Mouse (Mus musculus) B cell, adult 2 months (primary cell): ENCODE results near the gene Cdh8.

Experiments
- DNase-seq, 2 experiments: peaks; one replicate each; pipeline ENCODE4 v3.0.0; 2022

Cdh8 gene

DNA sequence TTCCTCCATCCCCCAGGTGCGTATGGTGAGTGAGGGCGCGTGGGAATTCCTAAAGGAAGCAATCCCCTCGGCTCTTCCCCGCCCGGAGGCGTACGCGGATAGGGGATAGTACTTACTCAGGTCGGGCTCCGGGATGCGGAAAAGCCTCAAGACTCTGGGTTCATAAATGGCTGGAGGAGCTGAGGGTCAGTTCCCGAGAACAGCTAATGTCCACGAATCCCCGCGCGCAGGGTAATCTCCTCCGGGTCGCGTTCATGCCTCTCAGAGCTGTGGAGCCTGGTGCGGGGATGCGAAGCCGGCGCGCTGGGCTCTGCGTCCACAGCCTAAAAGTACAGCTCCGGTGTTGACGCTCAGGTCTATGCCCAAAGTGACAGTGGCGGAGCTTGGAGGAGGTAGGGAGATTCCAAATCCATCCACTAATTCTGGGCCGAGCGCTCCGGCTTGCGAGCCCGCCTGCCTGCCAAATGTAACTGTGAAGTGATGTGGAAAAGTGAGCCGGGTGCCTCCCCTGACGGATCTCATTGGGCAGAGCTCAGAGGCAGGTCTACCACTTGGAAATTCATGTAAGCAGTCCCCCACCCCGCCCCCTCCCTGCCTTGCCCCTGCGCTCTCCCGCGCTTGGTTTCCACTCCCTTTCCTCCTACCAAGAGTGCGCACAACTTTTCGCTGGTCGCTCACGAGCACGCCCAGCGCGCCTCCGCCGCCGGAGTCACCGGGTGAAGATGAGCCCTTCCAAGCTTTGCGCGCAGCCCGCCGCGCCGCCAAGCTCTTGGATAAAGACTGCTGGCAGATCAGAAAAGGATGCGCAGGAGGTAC lies at the start of gene Cdh8:
Gene Cdh8, minus strand, starts transcription at position 506 of the 816 bp plus-strand sequence.
- DNase-seq = no peak

DNA sequence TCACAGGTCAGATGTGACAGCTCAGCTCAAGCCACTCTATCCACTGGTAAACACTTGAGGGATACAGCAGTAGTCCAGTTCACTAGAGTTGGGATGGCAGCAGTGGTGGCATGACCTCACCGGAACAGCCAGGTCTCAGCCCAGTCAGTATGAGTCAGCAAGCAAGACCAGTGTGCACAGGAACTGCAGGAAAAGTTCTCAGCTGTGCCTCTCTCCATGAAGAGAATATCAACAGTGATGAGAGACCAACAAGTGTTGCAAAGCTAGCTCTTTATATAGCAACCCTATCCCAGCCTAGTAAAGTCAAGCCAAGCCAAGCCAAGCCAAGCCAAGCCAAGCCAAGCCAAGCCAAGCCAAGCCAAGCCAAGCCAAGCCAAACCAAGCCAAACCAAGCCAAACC lies 30.2 kb upstream of the Cdh8 start:
- no peak for DNase-seq

DNA sequence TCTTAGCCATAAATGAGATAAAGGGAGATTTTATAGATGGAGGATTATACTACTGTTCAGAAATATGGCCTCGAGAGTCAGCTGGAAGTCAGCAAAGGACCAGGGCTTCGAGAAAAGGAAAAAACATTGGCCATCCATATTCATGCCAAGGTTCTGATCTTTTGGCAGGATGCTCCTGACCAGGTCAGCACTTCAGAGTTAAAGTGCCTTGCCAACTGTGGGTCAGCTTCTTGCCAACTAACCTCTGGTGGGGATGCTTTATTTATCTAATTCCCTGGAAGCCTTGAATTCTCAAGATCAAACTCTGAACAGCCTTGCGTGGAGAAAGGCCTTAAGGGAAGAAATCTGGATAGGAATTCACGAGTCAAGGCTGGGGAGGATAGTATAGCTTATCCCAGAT lies 9.6 kb upstream of the Cdh8 start:
- no peak for DNase-seq

DNA sequence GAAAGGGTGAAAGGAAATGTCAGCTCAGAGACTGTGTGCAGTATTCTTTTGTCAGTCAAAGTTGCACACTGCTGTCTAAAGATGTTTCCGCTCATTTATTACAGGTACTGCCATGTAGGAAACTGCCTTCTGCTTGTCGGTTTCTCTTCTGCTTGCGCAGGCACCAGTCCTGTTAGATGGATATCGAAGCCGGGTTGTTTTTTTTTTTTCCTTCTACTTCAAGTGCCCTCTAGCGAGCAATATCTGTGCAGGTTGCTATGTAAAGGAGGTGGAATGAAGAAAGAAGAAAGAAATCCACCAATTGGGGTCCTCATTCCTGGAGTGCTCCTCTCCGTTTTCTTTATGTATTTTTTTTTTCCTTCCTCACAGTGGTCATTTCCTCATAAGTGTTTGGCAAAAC lies 5.2 kb upstream of the Cdh8 start:
- DNase-seq = no peak

DNA sequence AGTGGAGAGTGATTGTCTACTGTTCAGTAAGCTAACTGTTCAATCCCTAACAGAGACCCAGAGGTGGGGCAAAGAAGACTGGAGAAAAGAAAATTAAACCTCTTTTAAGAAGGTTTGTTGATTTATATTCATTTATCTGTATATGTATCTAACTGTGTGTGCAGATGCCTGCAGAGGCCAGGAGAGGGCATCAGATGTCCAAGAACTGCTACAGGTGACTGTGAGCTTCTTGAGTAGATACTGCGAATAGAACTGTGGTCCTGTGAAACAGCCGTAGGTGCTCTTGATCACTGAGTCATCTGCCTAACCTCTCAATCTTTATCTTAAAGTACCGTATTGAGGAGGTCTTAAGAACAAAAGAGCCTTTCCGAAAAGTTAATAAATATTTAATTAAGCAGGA lies 3.5 kb upstream of the Cdh8 start:
- DNase-seq = no peak

DNA sequence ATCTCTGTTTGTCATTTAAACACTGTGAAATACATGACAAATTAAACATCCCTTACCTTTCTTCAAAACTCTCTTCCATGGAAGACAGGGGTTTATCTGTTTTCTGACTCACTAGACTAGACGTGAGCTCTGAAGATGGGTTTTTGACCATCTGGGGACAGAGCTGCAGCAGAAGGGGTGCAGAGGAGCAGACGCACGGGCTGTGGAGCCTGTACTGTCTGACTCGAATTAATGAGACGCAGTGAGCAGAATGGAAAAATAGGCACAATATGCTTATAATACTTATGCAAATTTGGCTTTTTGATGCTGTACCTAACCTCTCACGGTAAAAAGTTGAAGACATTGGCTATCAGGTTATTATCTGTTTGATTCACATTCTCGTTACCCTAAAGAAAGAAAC lies 1.2 kb upstream of the Cdh8 start:
- DNase-seq = no peak

DNA sequence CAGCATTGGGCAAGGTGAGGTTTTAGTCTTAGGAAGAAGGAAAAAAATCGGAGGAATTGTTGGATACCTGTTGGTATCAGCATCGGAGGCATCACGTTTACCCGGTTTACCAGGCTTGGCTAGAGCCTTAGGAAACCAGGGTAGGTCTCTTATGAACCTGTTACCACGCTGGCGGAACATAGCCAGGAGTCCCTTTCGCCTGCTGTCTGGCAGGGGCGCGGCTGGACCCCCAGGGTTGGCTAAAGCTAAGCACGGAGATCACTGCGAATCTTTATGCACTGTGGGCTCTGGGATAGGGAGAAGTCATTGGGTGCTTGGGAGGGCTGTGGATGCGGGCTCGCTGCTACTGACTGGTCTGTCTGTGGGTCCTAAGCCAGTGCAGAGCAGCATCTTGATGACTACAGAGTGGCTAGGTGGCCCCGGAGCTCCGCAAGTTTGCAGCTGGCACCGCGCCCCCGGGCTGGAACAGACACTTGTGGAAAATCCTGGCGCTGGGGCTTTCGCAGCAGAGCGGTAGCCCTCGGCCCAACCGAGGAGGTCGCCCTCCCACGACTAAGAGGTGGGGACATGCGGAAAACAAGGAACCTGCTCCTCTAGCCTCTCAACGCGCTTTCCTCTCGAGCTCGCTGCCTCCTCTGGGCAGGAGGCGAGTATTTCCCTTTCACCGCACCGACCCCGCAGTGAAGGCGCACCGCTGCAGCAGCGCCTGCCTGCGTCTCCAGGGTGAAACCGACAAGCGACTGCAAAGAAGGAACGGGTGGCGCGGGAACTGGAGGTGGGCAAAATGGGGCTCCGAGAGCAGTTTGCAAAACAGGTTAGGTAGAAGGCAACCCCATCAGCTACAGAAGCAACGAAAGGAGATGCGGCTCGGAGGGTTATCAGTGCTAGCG lies 950 bp downstream of the Cdh8 start:
- DNase-seq = no peak

DNA sequence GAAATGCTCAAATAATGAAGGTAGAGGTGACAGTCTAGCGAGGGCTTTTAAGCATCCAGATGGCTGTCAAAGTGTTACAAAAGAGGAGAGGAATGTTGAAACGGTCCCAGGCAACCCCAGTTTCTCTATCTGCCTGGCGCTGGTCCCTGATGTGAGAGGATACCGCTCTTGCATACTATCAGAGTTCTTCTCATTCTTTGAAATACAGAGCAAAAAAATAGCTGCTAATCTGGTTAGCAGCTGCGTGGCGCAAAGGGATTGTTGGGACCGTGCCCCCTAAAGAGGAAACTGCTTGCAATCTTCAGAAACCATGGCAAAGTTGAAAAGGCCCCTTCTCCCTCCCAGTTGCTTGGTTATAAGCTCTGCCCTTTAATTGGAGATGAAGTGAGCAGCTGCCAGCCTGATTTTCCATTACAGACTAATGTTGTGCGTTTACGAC lies 1.8 kb downstream of the Cdh8 start:
- no peak for DNase-seq

DNA sequence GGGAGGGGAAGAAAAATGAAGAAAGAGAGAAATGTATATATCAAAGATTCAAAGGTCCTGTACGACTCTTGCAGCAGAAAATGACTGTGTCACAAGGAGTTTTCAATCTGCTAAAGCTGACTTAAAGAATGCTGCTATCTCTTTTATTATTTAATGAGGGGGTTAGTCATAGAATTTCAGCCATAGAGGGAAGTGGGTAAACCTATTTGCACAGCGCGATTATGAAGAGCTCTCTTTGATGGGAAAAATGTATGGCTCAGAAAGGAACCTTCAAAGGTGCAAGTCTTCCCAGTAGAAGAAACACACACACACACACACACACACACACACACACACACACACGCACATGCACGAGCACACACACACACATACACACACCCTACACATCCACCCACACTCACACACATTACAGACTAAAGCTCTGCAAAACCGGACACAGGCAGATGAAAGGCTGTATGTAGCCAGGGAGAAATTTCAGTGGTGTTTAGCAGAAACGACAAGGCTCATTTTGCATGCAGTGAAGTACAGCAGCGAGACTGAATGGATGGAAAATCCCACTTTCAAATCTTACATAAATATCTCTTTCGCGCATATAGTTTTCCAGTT lies 2.3 kb downstream of the Cdh8 start:
- DNase-seq = no peak

DNA sequence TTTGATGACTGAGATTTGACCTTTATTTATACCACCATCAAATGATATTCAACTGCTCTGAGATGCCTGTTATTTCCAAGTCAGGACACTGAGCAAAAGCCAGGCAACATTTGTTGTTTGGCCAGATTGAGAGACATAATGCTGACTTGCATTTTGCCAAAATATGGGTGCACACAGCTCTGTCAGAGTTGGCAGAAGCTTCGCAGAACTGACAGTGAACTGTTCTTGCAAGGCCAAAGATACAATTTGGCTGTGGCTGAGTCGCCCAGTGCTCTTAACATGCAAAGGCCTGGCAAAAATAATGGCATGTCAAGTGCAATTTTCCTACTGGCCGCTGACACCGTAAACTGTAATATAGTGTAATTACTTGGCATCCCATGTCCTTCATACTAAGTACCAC lies 22.4 kb downstream of the Cdh8 start:
- DNase-seq = no peak

DNA sequence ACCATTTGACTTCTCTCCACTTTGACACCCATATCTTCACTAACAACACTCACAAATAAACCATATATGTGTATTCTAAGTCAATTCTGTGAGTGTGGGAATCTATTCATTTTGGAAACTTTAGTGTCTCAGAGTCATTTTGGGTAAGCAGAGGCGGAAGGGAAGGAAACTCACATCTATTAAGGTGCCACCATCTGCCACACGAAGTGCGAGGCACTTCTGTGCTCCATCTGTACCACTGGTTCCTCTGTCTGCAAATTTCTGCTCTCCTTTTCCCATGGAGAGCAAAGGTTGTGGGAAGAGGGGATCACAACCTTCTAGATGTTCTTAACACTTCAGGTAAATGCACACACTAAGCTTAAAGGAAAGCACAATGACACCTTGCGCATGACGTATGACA lies 46.2 kb downstream of the Cdh8 start:
- no peak for DNase-seq

DNA sequence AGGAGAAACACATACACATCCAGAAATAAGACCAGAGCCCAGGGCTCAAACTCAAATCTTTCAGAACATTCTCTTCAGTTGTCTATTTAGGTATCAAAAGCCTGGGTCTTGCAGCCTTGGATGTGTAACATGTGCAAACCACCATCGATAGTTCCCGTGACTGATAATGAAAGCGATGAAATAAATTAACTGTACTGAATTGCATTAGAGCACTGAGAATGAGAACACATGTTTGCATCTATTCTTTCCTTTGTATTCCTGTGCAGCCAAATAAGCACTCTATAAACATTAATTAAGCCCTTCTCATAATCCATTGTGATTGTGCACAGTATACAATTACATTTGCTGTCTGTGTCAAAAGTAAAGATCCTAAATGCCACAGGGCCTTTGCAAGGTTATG lies 47.1 kb downstream of the Cdh8 start:
- DNase-seq = no peak

DNA sequence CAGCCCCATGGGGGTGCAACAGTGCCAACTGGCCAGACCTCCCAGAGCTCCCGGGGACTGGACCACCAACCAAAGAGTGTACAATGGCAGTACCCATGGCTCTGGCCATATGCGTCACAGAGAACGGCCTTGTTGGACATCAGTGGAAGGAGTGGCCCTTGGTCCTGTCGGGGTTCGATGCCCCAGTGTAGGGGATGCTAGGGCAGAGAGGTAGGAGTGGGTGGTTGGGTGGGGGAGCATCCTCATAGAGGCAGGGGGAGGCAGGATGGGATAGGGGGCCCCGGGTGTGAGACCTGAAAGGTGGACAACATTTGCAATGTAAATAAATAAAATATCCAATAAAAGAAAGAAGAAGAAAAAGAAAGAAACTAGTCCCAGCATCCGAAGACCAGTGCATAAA lies 47.8 kb downstream of the Cdh8 start:
- no peak for DNase-seq

DNA sequence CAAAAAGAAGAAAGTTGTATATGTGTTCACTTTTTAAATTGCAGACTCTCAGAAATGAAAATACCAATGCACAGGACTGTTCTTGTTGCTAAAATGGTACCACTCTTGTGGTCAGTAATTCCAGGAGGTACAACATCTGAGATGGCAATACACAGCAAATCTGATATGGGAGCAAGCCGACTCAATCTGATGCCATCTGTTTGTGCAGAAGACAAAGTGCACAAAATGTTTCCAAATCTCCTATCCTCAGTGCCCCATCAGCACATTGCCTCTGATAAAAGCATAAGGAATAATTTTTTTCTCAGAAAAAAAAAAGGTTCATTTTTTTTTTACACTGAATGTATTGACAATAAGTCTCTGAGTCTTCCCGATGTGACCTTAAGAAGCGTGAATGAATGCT lies 62.3 kb downstream of the Cdh8 start:
- DNase-seq = no peak

DNA sequence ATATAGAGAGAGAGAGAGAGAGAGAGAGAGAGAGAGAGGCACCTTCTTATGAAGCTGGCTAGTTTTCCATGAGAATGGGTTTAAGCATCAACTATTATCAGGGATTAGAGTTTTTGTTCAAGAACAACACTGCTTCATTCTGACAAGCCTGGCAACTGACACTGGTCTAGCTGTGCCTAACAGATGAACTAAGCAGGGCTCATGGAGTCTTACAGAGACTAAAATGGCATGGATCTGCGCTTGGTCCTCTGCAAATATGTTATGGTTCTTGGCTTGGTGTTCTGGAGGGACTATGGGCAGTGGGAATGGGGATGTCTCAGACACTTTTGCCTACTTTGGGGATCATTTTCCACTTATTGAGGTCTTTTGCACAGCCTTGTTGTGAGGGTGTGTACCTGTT lies 63.0 kb downstream of the Cdh8 start:
- no peak for DNase-seq

DNA sequence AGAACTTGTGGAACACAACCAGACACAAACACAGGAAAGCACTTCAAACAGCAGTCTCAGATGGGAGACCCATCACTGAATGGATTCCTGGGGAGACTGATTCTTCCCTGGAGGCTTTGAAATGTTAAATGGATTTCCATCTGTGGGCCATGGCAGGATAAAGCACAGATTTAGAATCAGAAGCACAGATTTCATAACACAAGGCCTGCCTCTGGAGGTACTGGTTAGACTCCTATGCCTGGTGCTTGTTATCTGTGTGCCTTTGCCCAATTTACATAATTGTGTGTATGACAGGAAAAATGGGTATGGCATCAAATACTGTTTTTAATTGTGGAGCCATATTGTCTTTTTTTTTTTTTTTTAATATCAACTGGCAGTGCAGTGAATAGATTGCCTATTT lies 66.8 kb downstream of the Cdh8 start:
- DNase-seq = no peak

DNA sequence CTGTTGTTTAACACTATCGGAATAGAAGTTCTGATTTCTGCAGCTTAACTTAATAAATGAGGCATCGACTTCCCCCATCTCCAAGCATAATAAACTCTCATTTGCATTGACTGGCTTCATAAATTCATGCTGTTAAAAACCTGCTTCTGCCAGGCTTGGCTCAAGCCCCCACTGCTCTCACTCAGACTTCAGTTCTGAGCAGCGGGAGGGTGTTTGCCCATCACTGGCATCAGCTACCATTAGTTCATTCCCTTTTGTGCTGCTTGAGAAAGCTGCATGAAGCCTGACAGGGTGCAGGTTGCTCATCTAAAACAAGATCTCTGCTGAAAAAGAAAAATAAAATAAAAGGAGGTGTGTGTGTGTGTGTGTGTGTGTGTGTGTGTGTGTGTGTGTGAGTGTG lies 67.7 kb downstream of the Cdh8 start:
- DNase-seq = no peak

DNA sequence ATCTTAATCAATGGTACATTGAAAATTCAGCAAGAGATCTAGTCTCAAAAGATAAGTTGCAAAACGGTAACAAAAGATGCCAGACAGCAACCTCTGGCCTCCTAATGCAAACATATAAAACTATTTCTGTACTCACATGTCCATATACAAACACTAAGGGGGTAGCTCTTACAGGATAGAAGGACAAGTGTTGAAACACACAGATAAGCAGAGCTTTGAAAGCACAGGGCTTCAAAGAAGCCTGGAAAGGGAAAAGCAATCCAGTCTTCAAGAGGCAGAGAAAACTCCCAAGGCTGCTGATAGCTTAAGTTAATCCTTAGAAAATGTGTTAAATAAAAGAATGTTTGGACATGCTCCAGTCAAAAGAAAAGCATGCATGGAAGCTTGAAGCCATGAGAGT lies 77.0 kb downstream of the Cdh8 start:
- DNase-seq = no peak

DNA sequence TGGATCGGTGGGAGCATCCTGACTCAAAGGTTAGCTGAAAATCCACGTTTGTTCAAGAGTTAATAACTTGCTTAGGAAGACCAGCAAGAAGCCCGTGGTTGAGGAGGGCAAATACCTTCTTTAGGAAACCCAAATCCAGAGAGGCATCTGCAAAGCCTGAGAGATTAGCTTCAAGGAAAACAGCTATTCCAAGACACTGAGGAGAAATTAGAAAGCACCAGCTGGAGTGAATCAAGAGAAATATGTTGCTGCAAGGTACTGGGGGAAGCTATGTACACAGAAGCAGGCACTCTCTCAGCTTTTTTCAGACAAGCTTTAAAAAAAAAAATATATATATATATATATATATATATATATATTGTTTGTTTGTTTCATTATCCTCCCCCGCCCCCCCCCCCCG lies 88.7 kb downstream of the Cdh8 start:
- DNase-seq = no peak

DNA sequence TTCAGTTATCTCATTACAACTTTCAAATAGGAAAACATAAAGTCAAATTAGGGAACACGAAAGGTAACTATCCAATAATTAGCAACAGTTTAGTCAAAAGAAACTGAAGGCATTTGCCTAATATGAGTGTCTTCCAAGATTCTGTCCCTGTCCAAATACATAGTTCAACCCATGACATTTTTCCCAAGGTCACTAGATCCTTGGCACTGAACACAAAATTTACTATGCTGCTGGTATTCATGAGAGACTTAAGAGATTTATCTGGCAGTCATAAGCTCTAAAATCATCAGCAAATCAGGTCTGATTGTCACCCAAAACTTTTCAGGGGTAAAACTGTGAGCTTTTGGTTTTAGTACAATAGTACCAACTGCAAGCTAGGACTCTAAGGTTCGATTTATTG lies 101.7 kb downstream of the Cdh8 start:
- DNase-seq = no peak

DNA sequence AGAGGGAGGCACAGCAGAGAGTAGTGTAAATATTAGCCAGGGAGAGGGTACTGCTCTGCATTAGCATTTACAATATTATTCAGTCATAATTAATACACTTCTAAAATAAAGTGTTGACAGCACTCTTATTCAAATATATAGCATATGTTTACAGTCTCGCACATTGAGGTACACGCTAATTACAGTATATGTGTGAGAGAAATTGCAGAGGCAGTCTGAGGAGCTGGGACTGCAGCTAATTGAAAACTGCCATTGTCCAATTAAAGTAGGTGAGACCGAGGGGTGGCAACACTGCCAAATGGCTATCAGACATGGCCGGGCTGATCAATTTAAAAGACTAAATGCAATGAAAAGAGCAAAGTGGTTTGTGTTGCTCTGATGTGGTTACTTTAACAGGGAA lies 112.1 kb downstream of the Cdh8 start:
- no peak for DNase-seq

DNA sequence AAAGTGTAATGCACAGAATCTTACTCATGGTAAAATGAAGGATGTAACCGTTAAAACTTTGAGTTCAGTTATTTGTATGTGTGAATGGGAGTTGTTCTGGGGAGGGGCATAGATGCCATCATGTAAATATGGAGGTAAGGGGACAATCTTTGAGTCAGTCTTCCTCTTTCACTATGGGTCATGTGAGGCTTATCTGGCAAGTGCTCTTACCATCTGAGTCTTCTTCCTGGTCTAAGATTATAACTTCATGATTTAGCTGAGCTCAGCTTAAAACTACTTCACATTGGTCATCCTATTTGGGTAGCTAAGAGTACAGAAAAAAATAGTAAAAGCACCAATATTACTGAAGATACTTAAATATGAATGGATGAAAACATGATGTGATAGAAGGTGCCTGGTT lies 126.1 kb downstream of the Cdh8 start:
- no peak for DNase-seq

DNA sequence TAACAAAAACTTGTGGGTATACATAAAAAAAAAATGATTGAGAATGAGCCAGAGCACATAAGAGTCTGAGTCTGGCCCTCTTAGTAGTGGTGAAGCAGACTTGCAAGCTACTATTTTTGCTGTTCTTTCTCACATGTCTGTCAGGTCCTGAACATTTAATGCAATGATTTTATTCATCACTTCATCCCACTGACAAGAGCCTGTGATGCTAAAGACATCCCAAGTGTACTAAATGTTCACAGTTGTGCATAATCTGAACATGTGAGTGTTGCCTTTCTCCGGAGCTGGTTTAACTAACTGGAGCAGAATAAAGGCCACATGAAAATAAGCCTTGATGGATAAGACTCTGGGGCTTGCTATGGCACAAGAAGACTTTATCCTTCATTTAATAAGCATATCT lies 131.2 kb downstream of the Cdh8 start:
- no peak for DNase-seq

DNA sequence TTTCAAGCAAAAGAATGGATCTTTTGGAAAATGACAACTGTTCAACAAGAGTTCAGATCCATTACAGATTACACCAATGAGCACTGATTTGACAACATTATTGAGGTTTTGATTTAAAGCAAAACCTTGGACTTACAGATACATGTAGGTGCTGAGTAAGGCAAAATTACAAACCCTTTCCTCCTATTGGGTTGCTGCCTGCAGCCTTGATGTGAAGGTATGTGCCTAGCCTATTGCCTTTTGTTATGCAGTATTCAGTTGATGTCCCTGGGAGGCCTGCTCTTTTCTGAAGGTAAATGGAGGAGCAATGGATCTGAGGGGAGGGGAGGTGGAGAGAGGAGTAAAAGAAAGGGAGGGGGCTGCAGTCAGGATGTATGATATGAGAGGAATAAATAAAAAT lies 135.9 kb downstream of the Cdh8 start:
- DNase-seq = no peak
